Mouse (Mus musculus) erythroid progenitor cell, adult 5-6 weeks (primary cell): ENCODE results near the gene Sec22a. TPM values are rescaled to one million over a fixed set of nuclear protein-coding genes. Genes with fewer than 3 reads are reported as not detected.

ENCODE experiments used
- ATAC-seq: replicated peaks from 2 replicates; pipeline ENCODE4 v1.8.0; 2016; ENCODE audit warnings: moderate number of reproducible peaks, mild to moderate bottlenecking, moderate TSS enrichment, inconsistent platforms; ENCODE audit not compliant: poor library complexity, low FRiP score, severe bottlenecking
- total RNA-seq, 2 experiments: library from RNA; stranded (forward) in 1 of 2; stranded (reverse) in 1 of 2; fragments of 150-400 nt in 1 of 2; fragments of 186-747, 209-891 nt in 1 of 2; gene quantifications; 2 replicates each; pipeline versions ENCODE4 v1.2.3 to v1.2.4; 2015 to 2017; ENCODE audit warnings: low replicate concordance in 2 of 2

Sec22a gene
- total RNA-seq, 2 experiments from 2014 or later, result 0.83 to 7.5 TPM

- no peak for ATAC-seq
These were observed 48.2 kb downstream of the Sec22a start for GRCm38 (mm10) chr16:35315496-35315895.

DNA sequence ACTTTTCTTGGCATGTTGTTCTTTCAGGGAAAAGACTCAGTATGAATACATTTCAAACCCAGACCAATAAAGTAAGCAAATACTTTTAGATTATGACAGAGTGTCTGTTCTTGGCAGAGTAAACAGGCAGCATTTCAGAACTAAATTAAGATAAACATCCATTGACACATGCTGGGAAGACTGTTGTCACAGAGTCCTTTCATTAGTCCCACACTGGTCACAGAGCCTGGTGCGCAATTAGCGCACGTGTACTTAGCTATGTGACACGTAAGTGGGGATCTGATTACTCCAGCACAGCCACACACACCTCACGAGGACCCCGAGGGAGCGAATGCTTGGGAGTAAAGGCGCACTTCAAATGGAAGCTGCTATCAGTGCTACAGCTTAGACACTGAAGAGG, 52.1 kb downstream of the Sec22a start:
- ATAC-seq, result no peak

DNA sequence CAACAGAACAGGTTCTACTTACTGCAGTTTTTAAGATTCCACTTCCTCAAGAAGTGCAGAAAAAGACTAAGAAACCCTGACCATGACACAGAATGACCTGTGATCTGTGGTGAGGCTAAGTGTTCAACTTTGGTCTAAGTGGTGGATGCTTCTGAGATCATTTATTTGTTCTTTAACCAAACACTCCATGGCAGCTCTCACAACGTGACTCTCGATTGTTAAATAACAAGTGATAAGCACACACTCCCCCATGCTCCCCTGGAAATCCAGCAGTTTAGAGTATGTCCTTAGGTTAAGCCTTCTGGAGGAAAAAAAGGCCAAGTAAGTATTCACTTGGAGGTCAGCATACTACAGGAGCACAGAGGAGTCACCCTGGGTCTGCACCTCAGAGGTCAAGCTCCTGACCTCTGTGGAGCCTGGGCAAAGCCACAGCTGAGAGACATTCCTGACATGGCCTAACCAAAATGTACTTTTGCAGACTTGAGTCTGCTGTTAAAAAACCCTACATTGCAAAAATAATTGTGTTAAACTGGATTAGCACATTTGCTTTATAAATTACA, 53.1 kb downstream of the Sec22a start:
- ATAC-seq, result no peak

DNA sequence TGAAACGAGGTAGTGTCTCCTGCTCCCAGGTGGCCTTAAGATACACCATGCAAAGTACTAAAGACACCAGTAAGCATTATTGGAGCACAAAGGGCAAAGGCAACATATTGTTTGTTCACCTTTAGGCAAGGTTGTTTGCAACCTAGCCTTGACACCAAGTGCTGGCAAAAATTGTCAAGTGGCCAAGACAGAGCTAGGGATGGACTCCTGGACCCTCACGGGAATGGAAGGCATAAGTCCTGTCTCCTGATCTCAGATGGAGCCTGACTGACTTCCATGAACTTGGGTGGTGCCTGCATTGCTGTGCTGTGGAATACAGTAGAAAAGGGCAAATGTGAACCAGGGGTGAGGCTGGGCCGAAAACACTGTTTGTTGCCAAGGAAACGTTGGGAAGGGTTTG, 54.1 kb downstream of the Sec22a start:
- no peak for ATAC-seq

DNA sequence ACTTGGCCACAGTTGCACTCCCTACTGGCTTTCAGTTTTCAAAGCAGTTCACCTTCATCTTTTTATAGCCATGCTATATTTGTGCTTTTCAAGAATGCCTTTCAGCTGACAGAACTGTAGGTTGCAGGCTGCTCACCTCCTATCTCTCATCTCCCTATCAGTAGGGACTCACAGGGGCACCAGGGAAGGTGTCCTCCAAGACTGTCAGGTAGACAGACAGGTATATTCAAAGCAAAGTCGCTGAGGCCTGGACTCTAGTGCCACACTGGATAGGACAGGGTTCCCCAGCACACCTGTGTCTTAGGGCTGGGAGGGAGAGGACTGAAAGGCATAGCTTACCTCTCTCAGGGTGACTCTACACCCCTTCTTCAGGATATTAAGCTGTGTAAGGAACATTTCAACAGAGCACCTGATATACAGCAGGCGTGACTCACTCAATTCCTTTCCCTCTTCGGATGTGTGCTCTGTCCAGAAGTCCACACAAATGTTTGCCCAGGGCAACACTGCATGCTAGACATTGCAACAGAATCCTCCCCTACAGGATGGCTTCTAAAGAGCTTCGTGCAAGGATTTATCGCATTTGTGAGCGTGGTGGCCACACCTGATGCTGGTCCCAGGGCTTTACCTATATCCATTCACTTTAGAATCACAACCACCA, 55.1 kb downstream of the Sec22a start:
- no peak for ATAC-seq

- ATAC-seq, result no peak
These were observed 55.7 kb downstream of the Sec22a start for GRCm38 (mm10) chr16:35308016-35308415.

GRCm38 (mm10) chr16:35307331-35307730, 56.4 kb downstream of the Sec22a start:
- ATAC-seq, result no peak

- no peak for ATAC-seq
These were observed 57.1 kb downstream of the Sec22a start for GRCm38 (mm10) chr16:35306631-35307030.

DNA sequence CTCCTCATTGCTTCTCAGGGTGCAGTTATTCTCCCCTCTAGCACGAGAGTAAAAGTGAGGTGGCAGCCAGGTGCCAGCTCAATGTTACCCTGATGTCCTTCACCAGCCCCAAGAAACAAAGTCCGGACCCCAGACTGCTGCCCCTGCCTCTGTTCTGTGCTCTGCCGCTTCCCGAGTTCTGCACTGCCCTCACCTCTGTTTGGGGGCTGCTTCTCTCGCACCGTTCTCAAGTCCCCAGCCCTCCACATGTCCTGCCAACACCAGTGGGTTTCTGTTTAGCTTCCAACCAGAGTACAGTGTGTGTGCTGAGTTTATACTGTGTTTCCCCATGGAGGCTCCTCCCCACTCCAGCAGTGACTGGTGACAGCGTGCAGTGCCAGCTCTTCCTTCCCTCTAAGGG, 58.5 kb downstream of the Sec22a start:
- no peak for ATAC-seq

GRCm38 (mm10) chr16:35304416-35304815, 59.3 kb downstream of the Sec22a start:
- no peak for ATAC-seq

DNA sequence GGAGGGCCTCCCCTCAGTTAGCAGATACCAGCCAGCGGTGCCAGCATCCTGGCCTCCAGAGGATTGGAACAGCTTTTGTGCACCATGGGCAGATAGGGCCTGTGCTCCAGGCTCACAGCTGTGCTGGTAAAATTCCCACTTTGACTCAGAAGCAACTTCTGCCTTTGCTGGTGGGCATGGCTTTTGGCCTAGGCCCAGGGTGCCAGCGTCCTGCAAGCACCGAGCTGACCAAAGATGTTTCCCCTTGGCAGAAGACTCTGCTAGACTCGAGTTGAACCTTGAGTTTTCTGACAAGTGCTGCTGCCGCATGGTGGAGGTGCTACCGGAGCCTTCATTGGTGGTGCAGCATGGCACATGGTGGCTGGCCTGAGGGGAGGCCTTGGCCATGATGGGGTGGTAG, 60.0 kb downstream of the Sec22a start:
- no peak for ATAC-seq

- no peak for ATAC-seq
These were observed 61.1 kb downstream of the Sec22a start for GRCm38 (mm10) chr16:35302441-35303280.

GRCm38 (mm10) chr16:35300156-35300555, 63.6 kb downstream of the Sec22a start:
- ATAC-seq, result no peak

DNA sequence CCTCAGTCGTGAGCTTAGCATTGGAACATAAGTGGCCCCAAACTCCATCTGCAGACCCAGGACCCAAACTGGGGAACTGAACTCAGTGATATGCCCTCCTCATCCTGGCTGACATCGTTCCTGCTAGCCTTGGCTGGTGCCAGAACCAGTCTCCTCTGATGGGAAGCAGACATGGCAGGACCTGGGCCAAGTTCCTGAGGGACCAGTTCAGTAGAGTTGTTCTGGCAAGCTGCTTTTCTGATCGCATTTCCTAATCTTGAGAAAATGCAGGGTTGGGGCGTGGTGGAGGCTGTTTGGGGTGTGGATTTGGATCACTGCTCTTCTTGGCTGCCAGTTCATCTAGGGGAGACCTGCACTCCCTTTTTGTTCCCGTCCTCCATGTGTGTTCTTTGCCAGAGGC, 65.9 kb downstream of the Sec22a start:
- ATAC-seq, result no peak

DNA sequence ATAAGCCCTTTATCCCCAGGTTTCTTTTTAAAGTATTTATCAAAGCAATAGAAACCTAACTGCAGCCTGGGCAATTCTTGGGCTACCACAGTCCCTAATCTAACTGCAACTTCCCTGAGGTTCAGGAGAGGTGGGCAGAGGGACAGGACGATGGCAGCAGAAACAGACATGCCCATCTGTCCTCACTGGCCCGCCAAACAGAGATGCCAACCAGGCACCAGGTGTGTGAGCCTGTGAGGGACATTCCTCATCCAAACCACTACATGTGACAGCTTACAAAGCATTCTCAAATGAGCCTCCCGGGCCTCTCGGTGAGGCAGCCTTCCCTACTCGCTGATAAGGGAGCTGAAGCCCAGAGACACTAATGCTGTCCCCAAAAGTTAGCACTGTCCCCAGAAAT, 76.5 kb downstream of the Sec22a start:
- no peak for ATAC-seq

DNA sequence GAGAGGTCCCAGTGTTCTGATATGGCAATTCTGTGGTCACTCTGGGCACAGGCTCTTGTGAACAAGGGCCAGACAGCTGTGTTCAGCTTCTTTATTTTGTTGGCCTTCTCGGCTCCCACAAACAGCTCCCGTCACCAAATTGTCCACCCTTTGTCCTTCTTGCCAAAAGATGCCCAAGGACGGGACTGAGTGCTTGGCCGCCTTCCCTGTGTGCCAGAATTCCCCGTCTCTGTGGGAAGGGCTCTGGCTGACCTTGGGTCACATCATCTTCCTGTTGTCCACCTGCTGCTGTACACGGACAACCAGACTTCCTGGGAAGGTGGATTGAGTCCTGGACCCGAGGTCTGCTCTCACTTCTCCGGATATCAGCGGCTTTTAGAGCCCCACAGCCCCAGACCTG, 77.9 kb downstream of the Sec22a start:
- ATAC-seq, result no peak

GRCm38 (mm10) chr16:35282456-35282855, 81.3 kb downstream of the Sec22a start:
- no peak for ATAC-seq

- ATAC-seq, result no peak
These were observed 85.6 kb downstream of the Sec22a start for GRCm38 (mm10) chr16:35278166-35278565.

- ATAC-seq, result no peak
These were observed 91.3 kb downstream of the Sec22a start for GRCm38 (mm10) chr16:35272417-35272816.

- no peak for ATAC-seq
These were observed 92.1 kb downstream of the Sec22a start for GRCm38 (mm10) chr16:35271572-35271971.

GRCm38 (mm10) chr16:35270945-35271344, 92.8 kb downstream of the Sec22a start:
- ATAC-seq, result no peak
